Mouse (Mus musculus): ENCODE measurements at regions not wholly inside any gene's neighbourhood (a gene's known extent, or its start where the extent isn't known, plus 50 kb on each side); places are given as distances from the start of the nearest gene placed in this dataset.

DNA sequence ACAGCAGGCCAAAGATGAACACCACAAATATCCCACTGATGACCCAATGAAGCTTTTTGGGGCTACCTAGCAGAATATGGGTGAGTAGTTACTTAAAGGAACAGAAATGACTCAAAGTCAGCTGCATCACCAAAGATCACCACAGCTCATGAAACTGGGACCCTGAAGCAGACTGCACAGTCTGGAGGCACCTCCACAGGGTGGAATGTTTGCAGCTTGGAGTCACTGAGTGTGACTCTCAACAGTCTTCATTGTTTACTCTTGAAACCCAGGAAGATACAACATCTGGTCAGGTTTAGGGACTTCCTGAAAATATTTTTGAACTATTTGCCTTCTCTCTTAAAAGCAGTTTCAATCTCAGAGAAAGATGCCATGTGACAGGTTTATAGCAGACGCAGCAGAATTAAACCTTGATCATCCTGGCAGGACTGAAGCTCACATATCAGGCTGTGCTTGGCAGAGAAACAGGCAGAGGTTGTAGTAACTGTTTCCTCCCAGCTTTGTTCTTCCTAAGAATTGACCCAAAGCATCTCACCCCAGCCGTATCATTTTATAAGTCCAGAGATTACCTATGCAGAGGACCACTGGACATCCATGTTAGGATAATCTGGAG is 944.1 kb upstream of the Adgrl4 start:
- intact Hi-C loops (cut with DNase I) = no loop called here
- no peak for DNase-seq

DNA sequence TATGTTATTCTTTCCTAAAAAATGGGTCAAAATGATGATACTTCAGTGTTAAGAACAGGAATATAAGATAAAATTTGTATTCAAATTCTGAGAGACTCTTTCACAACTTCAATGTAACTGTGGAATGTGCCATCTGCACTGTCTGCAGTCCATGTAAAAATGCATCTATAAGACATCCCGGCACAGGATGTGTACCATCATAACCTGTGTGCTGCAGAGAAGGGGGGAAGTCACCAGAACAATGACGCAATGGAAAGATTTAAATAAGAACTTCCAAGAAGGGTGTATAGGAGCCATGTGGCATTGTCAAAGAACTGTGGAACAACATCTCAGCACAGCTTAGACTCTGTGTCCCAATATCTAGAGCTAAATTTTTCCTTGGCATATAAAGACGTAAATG is 906.7 kb upstream of the Adgrl4 start:
- no peak for DNase-seq
- intact Hi-C loops (cut with DNase I) = no loop called here

DNA sequence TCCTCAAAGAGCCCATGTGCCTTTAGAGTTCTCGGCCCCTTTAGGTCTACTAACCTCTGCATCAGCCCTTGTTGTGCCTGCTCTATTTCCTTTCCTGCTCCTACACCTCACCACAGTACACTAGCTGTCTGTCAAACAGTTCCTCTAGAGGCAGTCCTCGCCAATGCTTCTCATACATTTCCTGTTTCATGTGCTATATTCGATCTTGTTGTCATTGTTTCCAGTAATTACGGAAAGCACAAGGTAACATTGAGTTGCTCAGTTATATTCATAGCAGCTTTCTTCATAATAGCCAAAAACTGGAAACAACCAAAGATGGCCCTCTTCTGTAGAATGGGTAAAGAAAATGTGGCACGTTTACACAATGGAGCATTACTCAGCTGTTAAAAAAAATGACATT is 894.6 kb upstream of the Adgrl4 start:
- intact Hi-C loops (cut with DNase I) = no loop called here

DNA sequence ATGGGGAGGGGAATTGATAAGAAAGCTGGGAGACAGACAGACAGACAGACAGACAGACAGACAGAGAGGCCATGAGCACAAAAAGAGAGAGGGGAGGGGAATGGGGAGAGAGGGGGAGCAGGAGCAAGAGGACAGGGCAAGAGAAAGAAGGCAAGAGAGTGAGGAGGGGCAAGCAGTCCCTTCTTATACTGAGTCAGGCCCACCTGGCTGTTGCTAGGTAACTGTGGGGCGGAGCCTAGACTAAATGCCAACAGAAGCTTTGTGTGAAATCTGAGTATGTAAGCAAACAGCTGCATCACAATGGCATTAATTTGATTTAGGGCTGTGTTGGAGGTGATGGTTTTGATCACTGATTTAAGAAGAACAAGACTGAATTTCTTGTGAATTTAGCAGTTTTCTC is 849.2 kb upstream of the Adgrl4 start:
- intact Hi-C loops (cut with DNase I) = no loop called here
- no peak for DNase-seq

More for the DNA sequence above, 894.6 kb upstream of the Adgrl4 start:
- DNase-seq = no peak

DNA sequence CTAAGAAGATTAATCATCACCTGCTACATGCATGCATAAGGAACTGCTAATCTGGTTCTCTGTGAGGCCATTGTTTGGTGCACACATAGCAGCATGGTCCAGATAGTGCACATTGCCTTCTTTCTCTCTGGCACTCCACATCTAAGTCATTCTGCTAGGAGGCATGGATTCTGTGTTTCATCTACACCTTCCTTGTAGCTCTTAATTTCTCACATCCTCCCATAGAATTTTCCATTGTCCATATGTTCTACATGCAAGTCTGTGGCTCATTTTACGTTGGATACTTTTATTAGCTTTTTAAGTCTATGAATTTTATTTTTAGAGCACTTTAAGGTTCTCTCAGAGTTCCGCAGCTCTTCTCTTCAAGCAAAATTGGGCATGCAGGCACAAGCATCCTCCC is 846.7 kb upstream of the Adgrl4 start:
- intact Hi-C loops (cut with DNase I) = no loop called here

DNA sequence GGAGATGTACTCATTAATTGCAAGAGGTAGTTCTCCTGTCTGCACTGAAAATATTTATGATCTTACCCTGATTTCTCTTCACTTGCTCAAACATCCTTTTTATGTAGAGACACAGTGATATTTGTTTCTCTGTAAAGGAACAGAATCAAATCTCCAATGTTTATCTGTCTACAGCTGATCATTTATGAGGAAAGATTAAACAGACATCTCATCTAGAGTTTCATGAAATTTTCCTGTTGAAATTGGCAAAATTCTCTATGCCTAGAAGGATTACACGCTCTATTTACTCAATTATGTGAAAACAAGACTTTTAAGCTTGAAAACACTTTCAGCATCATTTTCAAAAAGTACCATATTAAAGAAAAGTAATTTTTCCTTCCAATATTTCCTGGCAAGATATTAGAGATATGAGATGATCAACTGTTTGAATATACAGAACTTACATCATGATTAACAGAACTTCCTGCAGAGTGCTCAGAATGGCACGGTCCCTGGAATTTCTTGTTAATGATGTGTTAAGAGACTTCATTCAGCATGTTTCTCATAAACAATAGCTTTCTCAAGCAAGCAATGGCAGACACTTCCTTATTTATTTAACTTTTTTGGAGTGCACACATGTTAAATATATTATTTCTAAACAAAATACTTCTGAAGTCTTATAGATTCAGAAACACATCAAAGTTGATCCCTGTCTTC is 834.1 kb upstream of the Adgrl4 start:
- intact Hi-C loops (cut with DNase I) = no loop called here
- no peak for DNase-seq

More for the DNA sequence above, 846.7 kb upstream of the Adgrl4 start:
- no peak for DNase-seq

DNA sequence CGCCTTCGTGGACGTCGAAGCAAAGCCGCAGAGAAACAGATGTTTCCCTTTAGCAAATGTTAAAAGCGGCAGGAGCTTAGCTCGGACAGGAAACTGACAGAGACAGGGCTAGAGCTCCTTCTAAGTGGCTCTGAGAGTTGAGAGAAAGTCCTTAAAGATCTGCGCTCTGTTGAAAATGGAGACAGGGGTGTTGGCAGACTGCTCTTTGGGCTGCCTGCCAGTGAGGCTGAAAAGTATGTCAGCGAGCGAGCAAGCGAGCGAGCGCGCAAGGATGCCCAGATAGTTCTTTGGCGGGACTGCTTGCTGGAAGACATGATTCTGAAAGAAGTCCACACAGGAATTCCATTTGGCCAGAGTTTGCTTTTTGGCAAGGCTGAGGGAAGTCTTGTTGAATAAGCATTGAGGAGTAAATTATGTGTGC is 827.0 kb upstream of the Adgrl4 start:
- peak; percentile 67 to 79 for DNase-seq
- intact Hi-C loops (cut with DNase I) = no loop called here

DNA sequence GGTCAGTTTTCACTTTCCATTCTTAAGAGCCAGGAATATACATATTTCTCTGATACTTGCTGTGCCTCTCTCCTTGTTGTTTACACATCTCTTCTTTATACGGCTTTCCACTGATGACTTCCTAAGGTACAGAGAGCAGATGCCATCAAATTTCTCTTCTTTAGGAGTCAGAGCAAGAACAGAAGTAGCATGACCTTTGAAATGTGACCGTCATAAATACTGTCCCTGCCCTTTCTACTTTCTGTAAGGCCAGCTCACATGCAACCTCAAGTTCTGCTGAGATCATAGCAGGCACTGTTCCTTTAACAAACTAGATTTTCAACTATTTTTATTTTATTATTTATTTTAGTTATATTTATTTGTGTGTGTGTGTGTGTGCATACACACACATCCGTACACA is 800.1 kb upstream of the Adgrl4 start:
- DNase-seq = no peak
- intact Hi-C loops (cut with DNase I) = no loop called here

DNA sequence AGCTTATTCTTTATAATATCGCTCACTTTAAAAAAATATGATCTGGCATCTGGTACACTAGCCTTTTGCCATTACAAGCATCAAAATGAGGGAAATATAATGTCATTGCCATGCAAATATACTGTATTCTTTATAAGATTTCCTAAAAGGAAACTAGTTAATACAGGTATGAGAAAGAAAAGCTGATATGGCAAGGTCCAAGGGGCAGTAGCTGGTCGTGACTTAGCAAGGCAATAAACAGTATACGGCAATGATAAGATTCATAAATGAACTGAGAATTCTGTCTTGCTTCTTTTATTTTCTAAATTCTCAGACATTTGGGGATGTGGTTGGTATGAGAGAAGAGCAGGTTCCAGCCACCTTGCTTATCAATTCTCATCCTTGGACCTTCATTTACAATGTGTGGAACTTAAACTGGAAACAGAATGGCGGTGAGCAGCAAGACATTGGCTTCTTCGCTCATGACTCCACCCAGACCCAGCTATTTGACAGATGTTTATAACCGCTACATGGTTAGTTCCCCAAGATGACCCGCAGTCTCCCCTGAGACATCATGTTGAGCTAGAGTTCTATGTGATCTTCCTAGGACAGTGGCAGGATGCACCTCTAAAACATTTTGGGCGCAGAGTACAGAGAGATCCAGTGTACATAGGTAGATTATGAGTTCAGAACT is 797.5 kb upstream of the Adgrl4 start:
- intact Hi-C loops (cut with DNase I) = no loop called here
- no peak for DNase-seq

DNA sequence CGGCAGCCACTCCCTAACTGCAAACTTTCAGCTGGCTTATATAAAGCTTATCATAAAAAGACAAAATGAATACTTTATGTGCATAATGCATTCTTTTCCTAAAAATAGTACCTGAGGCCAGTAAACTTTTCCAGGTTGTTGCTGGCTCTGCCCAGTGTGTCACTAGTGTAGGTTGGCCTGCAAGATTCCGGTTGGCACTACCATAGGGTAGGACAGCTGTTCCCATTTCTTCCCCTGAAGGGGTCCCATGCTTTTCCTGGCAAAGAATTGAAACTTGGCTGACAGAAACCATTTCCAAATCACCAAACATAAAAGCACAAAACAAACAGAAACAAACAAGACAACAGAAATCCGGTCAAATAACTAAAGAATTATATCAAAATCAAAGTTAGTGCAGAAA is 789.6 kb upstream of the Adgrl4 start:
- no peak for DNase-seq
- intact Hi-C loops (cut with DNase I) = no loop called here

DNA sequence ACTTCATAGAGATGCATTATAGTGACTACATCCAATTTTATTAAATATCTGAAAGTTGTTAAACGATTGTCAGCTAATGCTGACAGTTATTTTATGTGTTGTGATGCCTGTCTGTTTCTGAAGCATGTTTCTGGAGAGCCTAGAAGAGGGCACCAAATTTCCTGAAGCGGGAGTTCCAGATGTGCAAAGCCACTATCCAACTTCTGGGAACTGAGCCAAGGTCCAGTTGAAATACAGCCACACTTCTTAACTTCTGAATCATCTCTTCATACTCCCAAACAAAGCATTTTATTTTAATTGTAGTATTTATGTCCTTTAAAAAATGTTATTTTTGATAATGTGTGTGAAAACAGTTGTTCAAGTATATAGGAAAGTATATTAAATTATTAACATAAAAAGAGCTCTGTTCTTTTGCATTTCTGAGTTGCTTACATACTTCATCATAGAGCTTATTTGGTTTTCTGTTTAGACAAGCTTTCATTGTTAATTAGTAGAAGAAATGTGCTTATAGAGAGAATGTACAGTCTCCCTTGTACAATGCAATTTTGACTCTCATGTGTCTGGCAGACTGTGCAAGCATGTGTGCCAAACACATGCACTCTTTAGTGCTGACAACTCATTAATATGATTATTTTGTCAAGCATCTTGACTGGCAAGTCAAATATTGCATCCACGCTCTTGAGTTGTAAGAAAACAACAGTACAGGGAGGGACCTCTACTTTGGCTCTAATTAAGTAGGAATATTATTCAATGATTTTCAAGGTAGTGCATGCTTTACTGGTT is 787.7 kb upstream of the Adgrl4 start:
- intact Hi-C loops (cut with DNase I) = no loop called here
- peak in 1 of 2 experiments; percentile 8 for DNase-seq

DNA sequence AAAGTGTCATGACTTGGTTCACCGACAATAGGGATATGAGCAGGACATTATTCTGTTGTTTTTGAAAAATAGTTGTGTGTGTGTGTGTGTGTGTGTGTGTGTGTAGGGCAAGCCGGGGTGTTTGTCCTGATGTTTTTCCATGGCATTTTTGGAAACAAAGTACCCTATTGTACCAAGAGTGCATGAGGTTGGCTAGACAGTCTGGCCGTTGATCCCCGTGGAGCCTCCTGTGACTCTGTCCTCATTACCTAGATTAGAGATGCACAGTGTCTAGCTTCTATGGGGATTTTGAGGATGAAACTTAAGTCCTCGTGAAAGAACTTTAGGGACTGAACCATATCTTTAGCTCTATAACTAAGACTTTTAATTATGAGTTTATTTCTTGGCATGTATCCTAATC is 741.9 kb upstream of the Adgrl4 start:
- no peak for DNase-seq
- intact Hi-C loops (cut with DNase I) = no loop called here

DNA sequence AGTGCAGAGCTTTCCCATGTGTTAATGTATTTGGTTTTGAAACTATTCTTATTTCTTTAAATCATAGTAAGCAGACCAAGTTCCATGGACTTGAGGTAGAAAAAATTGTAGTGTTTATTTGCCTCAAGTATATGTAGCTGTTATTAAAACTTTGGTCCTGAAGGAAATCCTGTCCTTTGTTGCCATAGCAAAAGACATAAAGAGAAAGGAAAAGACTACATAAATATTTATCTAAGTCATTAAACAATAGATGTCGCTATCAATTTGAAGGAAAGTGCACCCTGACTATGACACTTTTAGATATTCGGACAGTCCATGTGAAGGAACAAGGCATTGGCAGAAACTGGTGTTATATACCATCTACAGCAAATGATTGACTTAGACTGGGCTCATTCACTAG is 737.7 kb upstream of the Adgrl4 start:
- intact Hi-C loops (cut with DNase I) = no loop called here
- no peak for DNase-seq

All from heart, postnatal 14 days (tissue).